Mouse (Mus musculus) embryo, embryonic 9.5 days (tissue): ENCODE measurements at regions not wholly inside any gene's neighbourhood (a gene's known extent, or its start where the extent isn't known, plus 50 kb on each side); places are given as distances from the start of the nearest gene placed in this dataset.

Experiments
- DNase-seq: peaks from one replicate; pipeline ENCODE4 v3.0.0-alpha.2; 2017; ENCODE audit errors: extremely low spot score

- no peak for DNase-seq
These were observed 131.2 kb downstream of the Ptbp2 start for GRCm38 (mm10) chr3:119653007-119653565.

GRCm38 (mm10) chr3:119638633-119639032, 145.6 kb downstream of the Ptbp2 start:
- no peak for DNase-seq

GRCm38 (mm10) chr3:119635641-119636040, 148.6 kb downstream of the Ptbp2 start:
- DNase-seq = no peak

- no peak for DNase-seq
These were observed 150.8 kb downstream of the Ptbp2 start for GRCm38 (mm10) chr3:119633516-119633915.

GRCm38 (mm10) chr3:119606116-119606515, 178.2 kb downstream of the Ptbp2 start:
- DNase-seq = no peak

- DNase-seq = no peak
These were observed 195.3 kb downstream of the Ptbp2 start for GRCm38 (mm10) chr3:119588872-119589416.

- DNase-seq = no peak
These were observed 196.3 kb downstream of the Ptbp2 start for GRCm38 (mm10) chr3:119587971-119588370.

GRCm38 (mm10) chr3:119575516-119575915, 208.8 kb downstream of the Ptbp2 start:
- DNase-seq = no peak

GRCm38 (mm10) chr3:119537884-119538283, 246.4 kb downstream of the Ptbp2 start:
- DNase-seq = peak; percentile 7

- DNase-seq = no peak
These were observed 259.6 kb downstream of the Ptbp2 start for GRCm38 (mm10) chr3:119524510-119525123.

GRCm38 (mm10) chr3:119512596-119512995, 271.7 kb downstream of the Ptbp2 start:
- no peak for DNase-seq

- no peak for DNase-seq
These were observed 275.1 kb downstream of the Ptbp2 start for GRCm38 (mm10) chr3:119509132-119509531.

- no peak for DNase-seq
These were observed 280.7 kb downstream of the Ptbp2 start for GRCm38 (mm10) chr3:119503471-119503972.

- DNase-seq = no peak
These were observed 285.6 kb downstream of the Ptbp2 start for GRCm38 (mm10) chr3:119498711-119499110.

- DNase-seq = no peak
These were observed 286.4 kb downstream of the Ptbp2 start for GRCm38 (mm10) chr3:119497880-119498279.

GRCm38 (mm10) chr3:119494580-119494979, 289.7 kb downstream of the Ptbp2 start:
- DNase-seq = no peak

- no peak for DNase-seq
These were observed 291.6 kb downstream of the Ptbp2 start for GRCm38 (mm10) chr3:119492627-119493026.

- DNase-seq = no peak
These were observed 294.9 kb downstream of the Ptbp2 start for GRCm38 (mm10) chr3:119489336-119489735.
